Mouse (Mus musculus): Measurements from ENCODE around the gene Fam193b. TPM values are rescaled to one million over a fixed set of nuclear protein-coding genes. Genes with fewer than 3 reads are reported as not detected.
A peak's percentile ranks its signal among the peaks of the same experiment; 100 is the strongest.

Fam193b gene
- polyA plus RNA-seq, 1 experiment from 2014 or later, result 22.5 TPM

- WGBS, result under 1% methylated on average over 70 of the region's 70 CpGs
- Histone ChIP-seq H3K4me3 (ENCODE audit: low read length) (peak within 1 kb of the TSS; percentile 91), H3K9me3 (ENCODE audit: control insufficient read depth, low read length) (no peaks in the 10 kb centered on the region), H3K4me2 (ENCODE audit: low read depth, low read length) (peak within 1 kb of the TSS; percentile 88), H3K27ac (ENCODE audit: low read length) (0 out of 2 replicates have a peak within 1 kb of the TSS, but pooled peaks have one; percentile 21), H3K27me3 (replicated peaks; ENCODE audit: control insufficient read depth, insufficient read depth, low read length) (no peaks in the 10 kb centered on the region), H3K9ac (ENCODE audit: low read depth, low read length) (peak within 1 kb of the TSS; percentile 86), H3K4me1 (ENCODE audit: control insufficient read depth, insufficient read depth, low read length) (peaks cover 14% of the 10 kb centered on the region), H3K36me3 (ENCODE audit: control insufficient read depth, insufficient read depth, low read length) (peaks cover 17% of the 10 kb centered on the region)
- peak; percentile 99 for ATAC-seq
Observed at GRCm38 (mm10) chr13:55536194-55537175, 34.4 kb downstream of the Fam193b start, which contains the start of gene Ddx41. TSS of gene Ddx41 (minus strand) at chr13:55536658.

- Histone ChIP-seq H3K4me3 (ENCODE audit: low read length) (peak overlapping the region; percentile 91), H3K27ac (ENCODE audit: low read length) (no peak overlapping the region), H3K4me1 (ENCODE audit: control insufficient read depth, insufficient read depth, low read length) (peaks cover 14% of the 10 kb centered on the region), H3K9ac (ENCODE audit: low read depth, low read length) (peak overlapping the region; percentile 86), H3K9me3 (ENCODE audit: control insufficient read depth, low read length) (no peaks in the 10 kb centered on the region), H3K4me2 (ENCODE audit: low read depth, low read length) (peak overlapping the region; percentile 88), H3K27me3 (replicated peaks; ENCODE audit: control insufficient read depth, insufficient read depth, low read length) (no peaks in the 10 kb centered on the region), H3K36me3 (ENCODE audit: control insufficient read depth, insufficient read depth, low read length) (peaks cover 21% of the 10 kb centered on the region)
- peak; percentile 21; the same call in 1 of the 2 replicates for ATAC-seq
- 13% methylated on average over 17 of the region's 17 CpGs for WGBS
Observed at GRCm38 (mm10) chr13:55535796-55536193, 35.1 kb downstream of the Fam193b start.

- no peaks in the 10 kb centered on the region for H3K9me3 ChIP-seq (ENCODE audit: control insufficient read depth, low read length)
- H3K27me3 ChIP-seq (replicated peaks; ENCODE audit: control insufficient read depth, insufficient read depth, low read length), result no peaks in the 10 kb centered on the region
- ATAC-seq, result no peak
- peak overlapping the region; percentile 88 for H3K4me2 ChIP-seq (ENCODE audit: low read depth, low read length)
- H3K9ac ChIP-seq (ENCODE audit: low read depth, low read length), result peak overlapping the region; percentile 86; the same call in 1 of the 2 replicates
- peaks cover 26% of the 10 kb centered on the region for H3K36me3 ChIP-seq (ENCODE audit: control insufficient read depth, insufficient read depth, low read length)
- H3K4me3 ChIP-seq (ENCODE audit: low read length), result peak overlapping the region; percentile 91
- WGBS, result 94% methylated on average over 15 of the region's 15 CpGs
- H3K4me1 ChIP-seq (ENCODE audit: control insufficient read depth, insufficient read depth, low read length), result peaks cover 14% of the 10 kb centered on the region
- H3K27ac ChIP-seq (ENCODE audit: low read length), result no peak overlapping the region
Observed at GRCm38 (mm10) chr13:55535191-55535590, 35.7 kb downstream of the Fam193b start.

GRCm38 (mm10) chr13:55529198-55529915 is 41.6 kb downstream of the Fam193b start, which contains the start of gene Dok3:
TSS of gene Dok3 (minus strand) at chr13:55529296.
- Histone ChIP-seq H3K9me3 (ENCODE audit: control insufficient read depth, low read length) (no peaks in the 10 kb centered on the region), H3K27me3 (replicated peaks; ENCODE audit: control insufficient read depth, insufficient read depth, low read length) (no peaks in the 10 kb centered on the region), H3K27ac (ENCODE audit: low read length) (no peak within 1 kb of the TSS), H3K4me1 (ENCODE audit: control insufficient read depth, insufficient read depth, low read length) (no peaks in the 10 kb centered on the region), H3K9ac (ENCODE audit: low read depth, low read length) (no peak within 1 kb of the TSS), H3K4me3 (ENCODE audit: low read length) (no peak within 1 kb of the TSS), H3K4me2 (ENCODE audit: low read depth, low read length) (no peak within 1 kb of the TSS), H3K36me3 (ENCODE audit: control insufficient read depth, insufficient read depth, low read length) (peaks cover 30% of the 10 kb centered on the region)
- ATAC-seq, result 0 out of 2 replicates have a peak, but pooled peaks have one; percentile 34
- 80% methylated on average over 8 of the region's 8 CpGs for WGBS

- Histone ChIP-seq H3K9me3 (ENCODE audit: control insufficient read depth, low read length) (no peaks in the 10 kb centered on the region), H3K4me1 (ENCODE audit: control insufficient read depth, insufficient read depth, low read length) (no peaks in the 10 kb centered on the region), H3K27ac (ENCODE audit: low read length) (no peak overlapping the region), H3K9ac (ENCODE audit: low read depth, low read length) (no peak overlapping the region), H3K27me3 (replicated peaks; ENCODE audit: control insufficient read depth, insufficient read depth, low read length) (no peaks in the 10 kb centered on the region), H3K4me3 (ENCODE audit: low read length) (no peak overlapping the region), H3K36me3 (ENCODE audit: control insufficient read depth, insufficient read depth, low read length) (peaks cover 26% of the 10 kb centered on the region), H3K4me2 (ENCODE audit: low read depth, low read length) (no peak overlapping the region)
- WGBS, result 81% methylated on average over 18 of the region's 18 CpGs
- no peak for ATAC-seq
Observed at GRCm38 (mm10) chr13:55527834-55528772, 42.8 kb downstream of the Fam193b start.

- Histone ChIP-seq H3K9me3 (ENCODE audit: control insufficient read depth, low read length) (no peaks in the 10 kb centered on the region), H3K4me2 (ENCODE audit: low read depth, low read length) (no peak overlapping the region), H3K4me3 (ENCODE audit: low read length) (no peak overlapping the region), H3K9ac (ENCODE audit: low read depth, low read length) (no peak overlapping the region), H3K4me1 (ENCODE audit: control insufficient read depth, insufficient read depth, low read length) (no peaks in the 10 kb centered on the region), H3K27me3 (replicated peaks; ENCODE audit: control insufficient read depth, insufficient read depth, low read length) (no peaks in the 10 kb centered on the region), H3K27ac (ENCODE audit: low read length) (no peak overlapping the region), H3K36me3 (ENCODE audit: control insufficient read depth, insufficient read depth, low read length) (peaks cover 21% of the 10 kb centered on the region)
- 85% methylated on average over 16 of the region's 16 CpGs for WGBS
- no peak for ATAC-seq
Observed at GRCm38 (mm10) chr13:55527212-55527611, 43.7 kb downstream of the Fam193b start.

- no peak for ATAC-seq
- Histone ChIP-seq H3K27ac (ENCODE audit: low read length) (no peak overlapping the region; the same call in 1 of the 2 replicates), H3K27me3 (replicated peaks; ENCODE audit: control insufficient read depth, insufficient read depth, low read length) (no peaks in the 10 kb centered on the region), H3K4me1 (ENCODE audit: control insufficient read depth, insufficient read depth, low read length) (no peaks in the 10 kb centered on the region), H3K9me3 (ENCODE audit: control insufficient read depth, low read length) (no peaks in the 10 kb centered on the region), H3K4me3 (ENCODE audit: low read length) (no peak overlapping the region), H3K4me2 (ENCODE audit: low read depth, low read length) (no peak overlapping the region), H3K36me3 (ENCODE audit: control insufficient read depth, insufficient read depth, low read length) (peaks cover 12% of the 10 kb centered on the region), H3K9ac (ENCODE audit: low read depth, low read length) (no peak overlapping the region)
- 78% methylated on average over 16 of the region's 16 CpGs for WGBS
Observed at GRCm38 (mm10) chr13:55525733-55526553, 45.0 kb downstream of the Fam193b start.

GRCm38 (mm10) chr13:55523951-55524600 is 46.8 kb downstream of the Fam193b start:
- Histone ChIP-seq H3K27me3 (replicated peaks; ENCODE audit: control insufficient read depth, insufficient read depth, low read length) (no peaks in the 10 kb centered on the region), H3K27ac (ENCODE audit: low read length) (no peak overlapping the region), H3K36me3 (ENCODE audit: control insufficient read depth, insufficient read depth, low read length) (no peaks in the 10 kb centered on the region), H3K4me2 (ENCODE audit: low read depth, low read length) (no peak overlapping the region), H3K9me3 (ENCODE audit: control insufficient read depth, low read length) (no peaks in the 10 kb centered on the region), H3K4me3 (ENCODE audit: low read length) (no peak overlapping the region), H3K9ac (ENCODE audit: low read depth, low read length) (no peak overlapping the region), H3K4me1 (ENCODE audit: control insufficient read depth, insufficient read depth, low read length) (no peaks in the 10 kb centered on the region)
- WGBS, result 90% methylated on average over 23 of the region's 23 CpGs
- ATAC-seq, result no peak
